Mouse (Mus musculus) stomach, embryonic 14.5 days (tissue): Measurements from ENCODE around the gene Vangl1. TPM values are rescaled to one million over a fixed set of nuclear protein-coding genes. Genes with fewer than 3 reads are reported as not detected.
A peak's percentile ranks its signal among the peaks of the same experiment; 100 is the strongest.
"Not testable (repeated sequence)": the region's sequence is repeated elsewhere in the genome, so short reads cannot be mapped to it uniquely, and the experiment has no call there.

Experiments used
- ATAC-seq: fragments of 200-750 bp; cut with Nextera tagmentation; 2 replicates; pipeline ENCODE4 v1.8.0; 2017; ENCODE audit warnings: low read depth, moderate TSS enrichment; ENCODE audit not compliant: insufficient number of reproducible peaks, insufficient read depth, low FRiP score
- H3K27ac ChIP-seq: fragments of 300-500 bp; sonication (generic); 2 replicates; pipeline ENCODE4 v1.5.1; 2014; ENCODE audit warnings: mild to moderate bottlenecking, low read length, moderate library complexity, mixed read lengths
- H3K27me3 ChIP-seq: fragments of 300-500 bp; sonication (generic); 2 replicates; pipeline ENCODE4 v1.6.1; 2014; ENCODE audit warnings: low read length, control low read depth, mixed read lengths; ENCODE audit not compliant: control insufficient read depth, insufficient read depth
- H3K36me3 ChIP-seq: fragments of 300-500 bp; sonication (generic); 2 replicates; pipeline ENCODE4 v1.6.1; 2014; ENCODE audit warnings: mild to moderate bottlenecking, control low read depth, low read length, moderate library complexity, mixed read lengths; ENCODE audit not compliant: control insufficient read depth, insufficient read depth
- H3K4me1 ChIP-seq: fragments of 300-500 bp; sonication (generic); 2 replicates; pipeline ENCODE4 v1.6.1; 2014; ENCODE audit warnings: low read length, control low read depth, mixed read lengths; ENCODE audit not compliant: control insufficient read depth, insufficient read depth
- H3K4me2 ChIP-seq: fragments of 300-500 bp; sonication (generic); replicated peaks from 2 replicates; pipeline ENCODE4 v1.6.1; 2014; ENCODE audit warnings: low read depth, low read length, control low read depth
- H3K4me3 ChIP-seq: fragments of 300-500 bp; sonication (generic); 2 replicates; pipeline ENCODE4 v1.5.1; 2014; ENCODE audit warnings: low read depth, low read length, control low read depth
- H3K9ac ChIP-seq: fragments of 300-500 bp; sonication (generic); replicated peaks from 2 replicates; pipeline ENCODE4 v1.6.1; 2014; ENCODE audit warnings: low read depth, mild to moderate bottlenecking, control low read depth, low read length, moderate library complexity, mixed read lengths
- H3K9me3 ChIP-seq: fragments of 300-500 bp; sonication (generic); 2 replicates; pipeline ENCODE4 v1.6.1; 2016; ENCODE audit warnings: low read depth, low read length, control low read depth; ENCODE audit not compliant: control insufficient read depth
- WGBS: fragments of 180-500 bp; shearing (Covaris S2); extraction: QIAGEN DNeasy Blood & Tissue Kit; methylation state at CpG from one replicate; pipeline ENCODE4 v1.1.7; 2014; 5-methylcytosine and 5-hydroxymethylcytosine counted together
- polyA plus RNA-seq: library from polyadenylated mRNA; unstranded; fragments of >200 nt; fragmentation: Nextera tagmentation; extraction: Ambion mirVana; gene quantifications from 2 replicates; pipeline ENCODE4 v1.2.1, GENCODE M21; 2014

Vangl1 gene
- polyA plus RNA-seq, 1 experiment from 2014 or later, result 29.5 TPM

GRCm38 (mm10) chr3:102205458-102205830, 951 bp upstream of the Vangl1 start:
- no peak overlapping the region for H3K27ac ChIP-seq
- 8% methylated on average over 7 of the region's 7 CpGs for WGBS
- H3K4me1 ChIP-seq, result peaks cover 8% of the 10 kb centered on the region; the same call in 1 of the 2 replicates
- no peak overlapping the region for H3K4me3 ChIP-seq
- no peaks in the 10 kb centered on the region for H3K27me3 ChIP-seq
- H3K9me3 ChIP-seq, result no peaks in the 10 kb centered on the region; the same call in 1 of the 2 replicates
- ATAC-seq, result no peak
- no peaks in the 10 kb centered on the region for H3K36me3 ChIP-seq
- H3K9ac ChIP-seq, result no peak overlapping the region
- peak overlapping the region; percentile 68 for H3K4me2 ChIP-seq

- H3K9me3 ChIP-seq, H3K36me3 ChIP-seq, H3K27ac ChIP-seq, H3K27me3 ChIP-seq: not testable (repeated sequence)
- WGBS, result 11% methylated on average over 13 of the region's 17 CpGs
- peak; percentile 50 for ATAC-seq
- 0 out of 2 replicates have a peak overlapping the region, but pooled peaks have one; percentile 85 for H3K9ac ChIP-seq
- H3K4me2 ChIP-seq, result peak overlapping the region; percentile 68
- peak overlapping the region; percentile 82 for H3K4me3 ChIP-seq
- peaks cover 13% of the 10 kb centered on the region; the same call in 1 of the 2 replicates for H3K4me1 ChIP-seq
These were observed 403 bp upstream of the Vangl1 start for GRCm38 (mm10) chr3:102204734-102205457.

GRCm38 (mm10) chr3:102203131-102203530, 1.4 kb downstream of the Vangl1 start:
- WGBS, result 14% methylated on average over 7 of the region's 7 CpGs
- ATAC-seq, result no peak
- no peaks in the 10 kb centered on the region for H3K36me3 ChIP-seq
- H3K9me3 ChIP-seq, result no peaks in the 10 kb centered on the region; the same call in 1 of the 2 replicates
- peak overlapping the region; percentile 82 for H3K4me3 ChIP-seq
- peak overlapping the region; percentile 68 for H3K4me2 ChIP-seq
- peaks cover 25% of the 10 kb centered on the region; the same call in 1 of the 2 replicates for H3K4me1 ChIP-seq
- peak overlapping the region; percentile 85 for H3K9ac ChIP-seq
- H3K27ac ChIP-seq, result no peak overlapping the region
- no peaks in the 10 kb centered on the region for H3K27me3 ChIP-seq

- no peak for ATAC-seq
- Histone ChIP-seq H3K36me3 (peaks cover 5% of the 10 kb centered on the region; the same call in 1 of the 2 replicates), H3K9ac (no peak overlapping the region), H3K4me1 (peaks cover 38% of the 10 kb centered on the region), H3K9me3 (no peaks in the 10 kb centered on the region), H3K4me2 (no peak overlapping the region), H3K27me3 (no peaks in the 10 kb centered on the region), H3K27ac (no peak overlapping the region), H3K4me3 (no peak overlapping the region)
- WGBS, result 31% methylated on average over 4 of the region's 4 CpGs
These were observed 4.5 kb downstream of the Vangl1 start for GRCm38 (mm10) chr3:102199991-102200390.

GRCm38 (mm10) chr3:102199226-102199625, 5.3 kb downstream of the Vangl1 start:
- 50% methylated on average over 4 of the region's 4 CpGs for WGBS
- no peak for ATAC-seq
- no peaks in the 10 kb centered on the region for H3K27me3 ChIP-seq
- no peak overlapping the region for H3K4me3 ChIP-seq
- H3K9ac ChIP-seq, result no peak overlapping the region
- H3K4me2 ChIP-seq, result no peak overlapping the region
- peaks cover 44% of the 10 kb centered on the region for H3K4me1 ChIP-seq
- no peak overlapping the region for H3K27ac ChIP-seq
- H3K36me3 ChIP-seq, result peaks cover 5% of the 10 kb centered on the region; the same call in 1 of the 2 replicates
- no peaks in the 10 kb centered on the region for H3K9me3 ChIP-seq

GRCm38 (mm10) chr3:102198446-102198845, 6.0 kb downstream of the Vangl1 start:
- Histone ChIP-seq H3K27me3 (no peaks in the 10 kb centered on the region), H3K9me3 (no peaks in the 10 kb centered on the region), H3K27ac (no peak overlapping the region), H3K9ac (no peak overlapping the region), H3K36me3 (peaks cover 5% of the 10 kb centered on the region; the same call in 1 of the 2 replicates), H3K4me1 (peaks cover 52% of the 10 kb centered on the region), H3K4me3 (no peak overlapping the region), H3K4me2 (no peak overlapping the region)
- 65% methylated on average over 6 of the region's 6 CpGs for WGBS
- ATAC-seq, result no peak

GRCm38 (mm10) chr3:102197746-102198145, 6.7 kb downstream of the Vangl1 start:
- no peak overlapping the region for H3K4me3 ChIP-seq
- peaks cover 5% of the 10 kb centered on the region; the same call in 1 of the 2 replicates for H3K36me3 ChIP-seq
- H3K4me2 ChIP-seq, result no peak overlapping the region
- peaks cover 56% of the 10 kb centered on the region for H3K4me1 ChIP-seq
- no peak for ATAC-seq
- WGBS, result 19% methylated on average over 5 of the region's 5 CpGs
- no peaks in the 10 kb centered on the region for H3K27me3 ChIP-seq
- no peak overlapping the region for H3K9ac ChIP-seq
- H3K9me3 ChIP-seq, result no peaks in the 10 kb centered on the region
- no peak overlapping the region for H3K27ac ChIP-seq

GRCm38 (mm10) chr3:102197152-102197551, 7.3 kb downstream of the Vangl1 start:
- H3K4me3 ChIP-seq, result no peak overlapping the region
- H3K9ac ChIP-seq, result no peak overlapping the region
- no peak overlapping the region for H3K27ac ChIP-seq
- 76% methylated on average over 5 of the region's 5 CpGs for WGBS
- peaks cover 5% of the 10 kb centered on the region; the same call in 1 of the 2 replicates for H3K36me3 ChIP-seq
- H3K27me3 ChIP-seq, result no peaks in the 10 kb centered on the region
- no peaks in the 10 kb centered on the region for H3K9me3 ChIP-seq
- peaks cover 56% of the 10 kb centered on the region for H3K4me1 ChIP-seq
- ATAC-seq, result no peak
- no peak overlapping the region for H3K4me2 ChIP-seq
